Mouse (Mus musculus): ENCODE measurements at regions not wholly inside any gene's neighbourhood (a gene's known extent, or its start where the extent isn't known, plus 50 kb on each side); places are given as distances from the start of the nearest gene placed in this dataset.

DNA sequence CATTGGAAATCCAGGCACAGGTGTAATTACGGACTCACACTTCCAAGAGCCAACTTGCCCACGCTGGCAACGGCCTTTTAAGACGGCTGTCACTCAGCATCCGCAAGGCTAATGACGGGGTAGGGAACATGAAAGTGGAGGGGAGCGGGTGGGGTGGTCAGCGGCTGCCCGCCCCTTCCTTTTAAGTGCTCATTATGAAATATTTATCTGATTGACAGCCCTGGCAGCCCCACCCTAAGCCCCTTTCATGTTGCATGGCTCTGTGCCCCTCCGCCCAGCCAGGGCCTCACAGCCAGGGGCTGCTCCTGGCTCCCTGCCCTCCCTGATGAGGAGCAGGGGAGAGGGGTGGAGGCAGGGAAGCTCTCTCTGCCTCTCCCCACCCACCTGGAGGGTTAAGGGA, 150.9 kb downstream of the Bmp7 start:
- Histone ChIP-seq H3K9me3 (replicated peaks; ENCODE audit: control insufficient read depth, low read length) (no peaks in the 10 kb centered on the region), H3K9ac (ENCODE audit: low read length) (no peak overlapping the region), H3K4me3 (ENCODE audit: low read depth, low read length) (no peak overlapping the region), H3K4me1 (ENCODE audit: control insufficient read depth, insufficient read depth, low read length) (peaks cover 14% of the 10 kb centered on the region), H3K4me2 (ENCODE audit: low read length) (peak overlapping the region; percentile 27), H3K27me3 (replicated peaks; ENCODE audit: control insufficient read depth, insufficient read depth, low read length) (0 out of 2 replicates have a peak, but pooled peaks cover 12% of the 10 kb centered on the region), H3K36me3 (ENCODE audit: control insufficient read depth, insufficient read depth, low read length) (no peaks in the 10 kb centered on the region), H3K27ac (ENCODE audit: low read depth, low read length) (no peak overlapping the region)
- peak; percentile 84 for ATAC-seq
- WGBS: 3% methylated on average over 10 of the region's 10 CpGs
- DNase-seq (ENCODE audit: low spot score): peak; percentile 70

GRCm38 (mm10) chr2:172792555-172792954, 147.6 kb downstream of the Bmp7 start:
- no peak overlapping the region for H3K9ac ChIP-seq (ENCODE audit: low read length)
- H3K36me3 ChIP-seq (ENCODE audit: control insufficient read depth, insufficient read depth, low read length): no peaks in the 10 kb centered on the region
- peak; percentile 60 for DNase-seq (ENCODE audit: low spot score)
- 52% methylated on average over 10 of the region's 10 CpGs for WGBS
- no peak overlapping the region for H3K4me3 ChIP-seq (ENCODE audit: low read depth, low read length)
- no peaks in the 10 kb centered on the region for H3K27me3 ChIP-seq (replicated peaks; ENCODE audit: control insufficient read depth, insufficient read depth, low read length)
- H3K4me2 ChIP-seq (ENCODE audit: low read length): no peak overlapping the region
- no peak for ATAC-seq
- H3K27ac ChIP-seq (ENCODE audit: low read depth, low read length): no peak overlapping the region
- no peaks in the 10 kb centered on the region for H3K9me3 ChIP-seq (replicated peaks; ENCODE audit: control insufficient read depth, low read length)
- peaks cover 14% of the 10 kb centered on the region for H3K4me1 ChIP-seq (ENCODE audit: control insufficient read depth, insufficient read depth, low read length)

DNA sequence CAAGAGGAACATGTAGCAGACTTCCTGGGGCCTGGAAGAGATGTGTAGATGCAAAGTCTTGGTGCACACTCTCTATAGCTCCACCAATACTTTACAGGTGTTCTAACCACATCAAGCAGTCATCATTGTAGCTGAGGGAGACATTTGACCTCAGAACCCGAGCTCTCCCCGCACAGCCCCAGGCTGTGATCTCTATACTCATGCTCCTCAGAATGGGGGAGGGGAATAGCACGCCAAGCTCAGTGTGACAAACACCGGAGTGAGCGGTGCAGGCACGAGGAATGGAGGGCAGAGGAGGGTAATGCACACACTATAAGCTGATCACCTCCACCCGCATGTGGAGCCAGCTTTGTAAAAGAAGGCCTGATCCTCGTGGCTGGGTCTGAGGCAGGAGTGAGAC, 146.1 kb downstream of the Bmp7 start:
- Histone ChIP-seq H3K9ac (ENCODE audit: low read length) (no peak overlapping the region), H3K4me2 (ENCODE audit: low read length) (no peak overlapping the region), H3K4me1 (ENCODE audit: control insufficient read depth, insufficient read depth, low read length) (peaks cover 11% of the 10 kb centered on the region), H3K36me3 (ENCODE audit: control insufficient read depth, insufficient read depth, low read length) (no peaks in the 10 kb centered on the region), H3K27me3 (replicated peaks; ENCODE audit: control insufficient read depth, insufficient read depth, low read length) (no peaks in the 10 kb centered on the region), H3K4me3 (ENCODE audit: low read depth, low read length) (no peak overlapping the region), H3K27ac (ENCODE audit: low read depth, low read length) (no peak overlapping the region), H3K9me3 (replicated peaks; ENCODE audit: control insufficient read depth, low read length) (no peaks in the 10 kb centered on the region)
- ATAC-seq: no peak
- WGBS: 81% methylated on average over 8 of the region's 8 CpGs
- DNase-seq (ENCODE audit: low spot score): no peak

DNA sequence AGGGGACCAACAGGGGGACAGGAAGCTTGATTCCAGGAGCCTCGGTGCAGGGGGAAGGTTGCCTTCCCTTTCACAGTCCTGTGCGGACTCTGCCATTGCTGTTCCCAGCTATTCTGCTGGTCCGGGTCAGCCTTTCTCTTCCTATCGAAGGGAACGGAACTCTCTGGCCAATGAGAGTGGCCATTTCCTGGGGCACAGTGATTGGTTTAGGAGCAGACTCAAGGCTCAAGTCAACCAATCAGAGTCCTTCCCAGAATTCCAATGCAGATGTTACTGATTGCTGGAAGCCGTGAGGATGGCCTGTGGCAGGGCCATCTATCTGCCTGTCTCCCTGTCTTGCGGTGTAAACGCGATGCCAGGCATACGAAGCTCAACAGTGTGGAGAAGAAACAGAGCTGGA, 145.3 kb downstream of the Bmp7 start:
- Histone ChIP-seq H3K9me3 (replicated peaks; ENCODE audit: control insufficient read depth, low read length) (no peaks in the 10 kb centered on the region), H3K4me1 (ENCODE audit: control insufficient read depth, insufficient read depth, low read length) (peaks cover 6% of the 10 kb centered on the region), H3K27me3 (replicated peaks; ENCODE audit: control insufficient read depth, insufficient read depth, low read length) (no peaks in the 10 kb centered on the region), H3K4me3 (ENCODE audit: low read depth, low read length) (no peak overlapping the region), H3K9ac (ENCODE audit: low read length) (no peak overlapping the region), H3K4me2 (ENCODE audit: low read length) (no peak overlapping the region), H3K36me3 (ENCODE audit: control insufficient read depth, insufficient read depth, low read length) (no peaks in the 10 kb centered on the region), H3K27ac (ENCODE audit: low read depth, low read length) (no peak overlapping the region)
- ATAC-seq: no peak
- WGBS: 84% methylated on average over 10 of the region's 10 CpGs
- DNase-seq (ENCODE audit: low spot score): no peak

DNA sequence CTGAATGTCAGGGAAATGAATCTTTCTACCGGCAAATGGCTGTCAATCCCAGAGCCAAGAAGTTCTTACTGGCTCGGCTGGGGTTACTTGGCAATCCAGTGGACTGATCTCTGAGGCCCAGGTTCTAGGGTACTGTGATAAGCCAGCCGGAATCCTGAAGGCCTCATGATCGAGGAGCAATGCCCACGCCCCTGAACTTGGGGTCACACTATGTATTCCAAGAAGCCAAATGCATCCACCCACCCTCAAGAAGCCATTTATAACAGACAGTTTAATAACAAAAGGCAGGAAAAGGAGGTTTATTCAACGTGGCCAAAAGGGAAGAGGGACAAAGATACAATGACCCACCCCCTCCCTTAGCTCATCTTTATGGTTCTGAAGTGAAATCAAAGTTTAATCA, 144.0 kb downstream of the Bmp7 start:
- H3K9me3 ChIP-seq (replicated peaks; ENCODE audit: control insufficient read depth, low read length): no peaks in the 10 kb centered on the region
- whole genome bisulfite sequencing: 75% methylated on average over 6 of the region's 6 CpGs
- H3K9ac ChIP-seq (ENCODE audit: low read length): no peak overlapping the region
- H3K4me1 ChIP-seq (ENCODE audit: control insufficient read depth, insufficient read depth, low read length): peaks cover 3% of the 10 kb centered on the region; the same call in 1 of the 2 replicates
- ATAC-seq (no peak), DNase-seq (ENCODE audit: low spot score) (no peak)
- no peak overlapping the region for H3K4me2 ChIP-seq (ENCODE audit: low read length)
- no peak overlapping the region for H3K4me3 ChIP-seq (ENCODE audit: low read depth, low read length)
- no peaks in the 10 kb centered on the region for H3K36me3 ChIP-seq (ENCODE audit: control insufficient read depth, insufficient read depth, low read length)
- H3K27ac ChIP-seq (ENCODE audit: low read depth, low read length): no peak overlapping the region
- H3K27me3 ChIP-seq (replicated peaks; ENCODE audit: control insufficient read depth, insufficient read depth, low read length): no peaks in the 10 kb centered on the region

GRCm38 (mm10) chr2:172796955-172797354, 143.2 kb downstream of the Bmp7 start:
- peaks cover 3% of the 10 kb centered on the region; the same call in 1 of the 2 replicates for H3K4me1 ChIP-seq (ENCODE audit: control insufficient read depth, insufficient read depth, low read length)
- no peak overlapping the region for H3K9ac ChIP-seq (ENCODE audit: low read length)
- DNase-seq (ENCODE audit: low spot score) (peak; percentile 56), ATAC-seq (no peak)
- no peak overlapping the region for H3K4me2 ChIP-seq (ENCODE audit: low read length)
- H3K27me3 ChIP-seq (replicated peaks; ENCODE audit: control insufficient read depth, insufficient read depth, low read length): no peaks in the 10 kb centered on the region
- no peaks in the 10 kb centered on the region for H3K36me3 ChIP-seq (ENCODE audit: control insufficient read depth, insufficient read depth, low read length)
- H3K4me3 ChIP-seq (ENCODE audit: low read depth, low read length): no peak overlapping the region
- no peak overlapping the region for H3K27ac ChIP-seq (ENCODE audit: low read depth, low read length)
- whole genome bisulfite sequencing: 28% methylated on average over 6 of the region's 6 CpGs
- no peaks in the 10 kb centered on the region for H3K9me3 ChIP-seq (replicated peaks; ENCODE audit: control insufficient read depth, low read length)

GRCm38 (mm10) chr2:172799951-172800350, 140.2 kb downstream of the Bmp7 start:
- no peaks in the 10 kb centered on the region for H3K9me3 ChIP-seq (replicated peaks; ENCODE audit: control insufficient read depth, low read length)
- no peaks in the 10 kb centered on the region for H3K4me1 ChIP-seq (ENCODE audit: control insufficient read depth, insufficient read depth, low read length)
- no peak overlapping the region for H3K27ac ChIP-seq (ENCODE audit: low read depth, low read length)
- no peaks in the 10 kb centered on the region for H3K36me3 ChIP-seq (ENCODE audit: control insufficient read depth, insufficient read depth, low read length)
- H3K9ac ChIP-seq (ENCODE audit: low read length): no peak overlapping the region
- ATAC-seq (no peak), DNase-seq (ENCODE audit: low spot score) (peak; percentile 11)
- no peak overlapping the region for H3K4me3 ChIP-seq (ENCODE audit: low read depth, low read length)
- no peak overlapping the region for H3K4me2 ChIP-seq (ENCODE audit: low read length)
- no peaks in the 10 kb centered on the region for H3K27me3 ChIP-seq (replicated peaks; ENCODE audit: control insufficient read depth, insufficient read depth, low read length)
- WGBS: 31% methylated on average over 10 of the region's 10 CpGs

- DNase-seq (ENCODE audit: low spot score): no peak
- H3K9ac ChIP-seq (ENCODE audit: low read length): no peak overlapping the region
- WGBS: 72% methylated on average over 9 of the region's 9 CpGs
- no peaks in the 10 kb centered on the region for H3K36me3 ChIP-seq (ENCODE audit: control insufficient read depth, insufficient read depth, low read length)
- H3K4me1 ChIP-seq (ENCODE audit: control insufficient read depth, insufficient read depth, low read length): no peaks in the 10 kb centered on the region
- no peak overlapping the region for H3K27ac ChIP-seq (ENCODE audit: low read depth, low read length)
- ATAC-seq: no peak
- H3K4me3 ChIP-seq (ENCODE audit: low read depth, low read length): no peak overlapping the region
- H3K4me2 ChIP-seq (ENCODE audit: low read length): no peak overlapping the region
- H3K27me3 ChIP-seq (replicated peaks; ENCODE audit: control insufficient read depth, insufficient read depth, low read length): no peaks in the 10 kb centered on the region
- no peaks in the 10 kb centered on the region for H3K9me3 ChIP-seq (replicated peaks; ENCODE audit: control insufficient read depth, low read length)
Measured at GRCm38 (mm10) chr2:172800801-172801200, 139.3 kb downstream of the Bmp7 start.

- 55% methylated on average over 3 of the region's 4 CpGs for WGBS
- no peaks in the 10 kb centered on the region for H3K36me3 ChIP-seq (ENCODE audit: control insufficient read depth, insufficient read depth, low read length)
Measured at GRCm38 (mm10) chr2:172801804-172802203, 138.3 kb downstream of the Bmp7 start.

More at GRCm38 (mm10) chr2:172801804-172802203, 138.3 kb downstream of the Bmp7 start:
- ATAC-seq: no peak
- no peaks in the 10 kb centered on the region for H3K9me3 ChIP-seq (replicated peaks; ENCODE audit: control insufficient read depth, low read length)
- H3K4me2 ChIP-seq (ENCODE audit: low read length): no peak overlapping the region
- DNase-seq (ENCODE audit: low spot score): no peak
- H3K4me1 ChIP-seq (ENCODE audit: control insufficient read depth, insufficient read depth, low read length): no peaks in the 10 kb centered on the region
- no peak overlapping the region for H3K4me3 ChIP-seq (ENCODE audit: low read depth, low read length)
- no peaks in the 10 kb centered on the region for H3K27me3 ChIP-seq (replicated peaks; ENCODE audit: control insufficient read depth, insufficient read depth, low read length)
- H3K27ac ChIP-seq (ENCODE audit: low read depth, low read length): no peak overlapping the region
- no peak overlapping the region for H3K9ac ChIP-seq (ENCODE audit: low read length)
